Mouse (Mus musculus) gastrocnemius, postnatal 36 days (tissue): ENCODE data around the gene Olfr259. TPM values are rescaled to one million over a fixed set of nuclear protein-coding genes. Genes with fewer than 3 reads are reported as not detected.

Experiments used
- DNase-seq, 2 experiments: peaks; one replicate each; pipeline ENCODE4 v3.0.0; 2022
- intact Hi-C: fragments of 180-260 bp; cut with DNase I; formaldehyde crosslinking; loops from one replicate; pipeline ENCODE4 v1.15.1; 2025
- long read RNA-seq, 2 experiments: library from polyadenylated mRNA; stranded (forward); transcript quantifications; one replicate each; pipeline ENCODE4 v2.0.0; 2021
- total RNA-seq, 2 experiments: library from RNA; stranded (reverse); gene quantifications; 2 replicates each; pipeline ENCODE4 v1.2.3; 2021

Gene Olfr259
- total RNA-seq: not detected
- long read RNA-seq, experiment 1: 0 reads
- long read RNA-seq, experiment 2: 0 reads

DNA sequence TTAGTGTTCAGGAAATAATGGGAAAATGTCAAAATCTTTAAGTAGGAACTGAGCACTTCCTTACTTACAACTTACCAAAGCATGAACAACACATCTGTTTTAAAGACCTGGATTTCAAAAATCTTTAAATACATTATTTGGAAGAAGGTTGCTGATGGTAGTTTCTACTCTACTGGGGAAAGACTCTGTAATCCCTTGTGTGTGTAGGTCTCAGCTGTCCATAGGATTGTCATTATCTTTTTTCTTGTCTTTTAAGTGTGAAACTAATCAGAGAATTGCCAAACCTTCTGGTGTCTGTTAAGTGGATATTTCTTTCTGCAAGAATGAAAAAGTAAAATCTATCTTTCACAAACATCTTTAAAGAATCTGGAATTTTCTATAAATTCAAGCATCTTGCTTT lies at the start of gene Olfr259:
Olfr259 (minus strand) TSS at position 101 of the 400 bp plus-strand sequence.
- DNase-seq: no peak
- intact Hi-C loops: no loop called here

DNA sequence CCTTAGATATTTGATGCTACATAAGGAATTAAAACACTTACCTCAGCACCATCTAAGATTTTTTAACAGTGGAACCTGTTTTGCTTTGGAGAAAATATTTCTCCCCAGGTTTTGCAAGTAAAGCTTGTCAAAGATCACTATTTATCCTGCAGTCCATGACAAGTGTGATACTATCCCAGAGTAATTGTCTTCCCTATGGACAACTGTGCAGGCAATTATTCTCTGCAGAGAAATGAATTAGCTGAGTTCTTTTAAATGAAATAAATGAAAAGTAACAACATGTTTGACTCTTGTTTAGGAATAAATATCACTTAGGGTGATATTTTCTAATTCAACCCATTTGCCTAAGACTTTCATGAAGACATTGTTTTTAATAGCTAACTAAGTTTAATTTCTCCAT lies 38.2 kb upstream of the Olfr259 start, which contains the start of gene Olfr1111:
Olfr1111 (minus strand) TSS at position 101 of the 400 bp plus-strand sequence.
- intact Hi-C loops: no loop called here
- no peak for DNase-seq

DNA sequence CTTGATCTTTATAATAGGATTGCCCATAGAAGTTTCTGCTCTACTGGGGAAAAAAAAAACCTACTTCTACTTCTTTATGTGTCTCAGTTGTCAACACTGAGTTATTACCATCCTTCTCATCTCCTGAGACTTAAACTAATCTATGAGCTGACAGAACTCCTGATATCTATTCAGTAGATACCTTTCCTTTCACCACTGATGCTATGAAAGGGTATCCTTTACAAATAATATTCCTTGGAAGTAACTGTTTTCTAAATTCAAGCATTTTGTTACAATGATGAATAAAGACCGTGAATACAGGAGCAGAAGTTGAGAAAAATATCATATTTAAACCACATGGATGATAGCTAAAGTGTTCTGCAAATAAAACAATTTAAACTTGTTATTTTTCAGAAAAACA lies 25.8 kb upstream of the Olfr259 start, which contains the start of gene Olfr1110:
Olfr1110 (minus strand) TSS at position 101 of the 400 bp plus-strand sequence.
- intact Hi-C loops: no loop called here
- no peak for DNase-seq

DNA sequence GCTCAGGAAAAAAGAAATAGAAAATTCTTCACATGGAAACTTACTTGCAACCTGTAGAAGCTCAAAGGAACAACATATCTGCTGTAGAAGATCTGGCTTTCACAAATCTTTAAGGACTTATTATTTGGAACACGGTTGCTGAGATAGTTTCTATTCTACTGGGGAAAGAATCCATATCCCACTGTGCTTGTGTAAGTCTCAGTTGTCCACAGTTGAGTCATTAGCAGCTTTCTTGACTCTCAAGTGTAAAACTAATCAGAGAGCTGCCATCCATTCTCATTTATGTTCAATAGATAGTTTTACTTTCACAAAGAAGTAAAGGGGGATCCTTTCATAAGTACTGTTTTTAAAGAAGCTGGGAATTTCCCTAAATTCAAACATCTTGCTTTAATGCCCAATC lies 18.5 kb downstream of the Olfr259 start, which contains the start of gene Olfr1109:
Olfr1109 (minus strand) TSS at position 101 of the 400 bp plus-strand sequence.
- no peak for DNase-seq
- intact Hi-C loops: no loop called here

DNA sequence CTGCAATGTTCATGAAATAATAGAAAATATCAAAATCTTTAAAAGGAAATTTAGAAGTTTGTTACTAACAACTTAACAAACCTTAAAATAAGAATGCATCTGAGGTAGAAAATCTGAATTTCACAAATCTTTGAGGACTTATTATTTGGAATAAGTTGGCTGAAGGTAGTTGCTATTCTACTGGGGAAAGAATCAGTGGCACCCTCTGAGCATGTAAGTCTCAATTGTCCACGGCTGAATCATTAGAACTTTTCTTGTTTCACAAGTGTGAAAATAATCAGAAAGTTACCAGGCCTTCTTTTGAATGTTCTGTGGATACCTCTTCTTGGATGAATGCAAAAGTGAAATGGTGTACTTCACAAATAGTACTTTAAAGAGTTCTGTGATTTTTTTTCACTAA lies 38.6 kb downstream of the Olfr259 start, which contains the start of gene Olfr1107:
Olfr1107 (minus strand) TSS at position 101 of the 400 bp plus-strand sequence.
- DNase-seq: no peak
- intact Hi-C loops: no loop called here

Other genes starting within 250 kb of the Olfr259 start
- not detected for gene Gm13723, start 239.8 kb downstream of the Olfr259 start, total RNA-seq
- gene Olfr1097, start 222.4 kb downstream of the Olfr259 start, total RNA-seq: not detected
- gene Olfr1098, start 190.0 kb downstream of the Olfr259 start, total RNA-seq: not detected
- not detected for gene Olfr1099, start 153.9 kb downstream of the Olfr259 start, total RNA-seq
- not detected for gene Olfr1100, start 134.6 kb downstream of the Olfr259 start, total RNA-seq
- gene Olfr1101, start 123.3 kb downstream of the Olfr259 start, total RNA-seq: not detected
- gene Olfr1102, start 116.2 kb downstream of the Olfr259 start, total RNA-seq: not detected
- not detected for gene Olfr1104, start 87.5 kb downstream of the Olfr259 start, total RNA-seq
- gene Olfr1105, start 78.0 kb downstream of the Olfr259 start, total RNA-seq: not detected
- gene Olfr1106, start 62.3 kb downstream of the Olfr259 start, total RNA-seq: not detected
- not detected for gene Olfr1107, start 38.8 kb downstream of the Olfr259 start, total RNA-seq
- not detected for gene Olfr1109, start 18.6 kb downstream of the Olfr259 start, total RNA-seq
- gene Olfr1110, start 25.7 kb upstream of the Olfr259 start, total RNA-seq: not detected
- not detected for gene Olfr1111, start 38.1 kb upstream of the Olfr259 start, total RNA-seq
- gene Olfr1112, start 73.2 kb upstream of the Olfr259 start, total RNA-seq: not detected
- not detected for gene Olfr1113, start 94.4 kb upstream of the Olfr259 start, total RNA-seq
- not detected for gene Olfr1115, start 133.4 kb upstream of the Olfr259 start, total RNA-seq
- gene Olfr1116, start 153.0 kb upstream of the Olfr259 start, total RNA-seq: not detected
- gene Olfr1118, start 193.0 kb upstream of the Olfr259 start, total RNA-seq: not detected
- gene Olfr1120, start 240.2 kb upstream of the Olfr259 start, total RNA-seq: not detected